ENCODE assay signal across 9 mouse cellular contexts in genomic region chr17:87795927-87796714, GRCm38 (mm10). TPM values are rescaled to one million over a fixed set of nuclear protein-coding genes. Genes with fewer than 3 reads are reported as not detected.
DNase-seq lines count a peak whose midpoint lies in the region; ATAC-seq lines count a peak whose summit lies in the region.
"Had no signal": no experiment of that assay in that cellular context is flagged by ENCODE, and none has a peak within 500 bp of the region (broad histone marks: within the 10 kb centered on the region; RNA-seq: fewer than 3 reads in every experiment).

No protein-coding gene starts in this region.

- no peak overlapping the region for H3K27ac ChIP-seq in heart, embryonic 15.5 days
- H3K27ac ChIP-seq in hindbrain, embryonic 13.5 days: no peak overlapping the region
- H3K27ac ChIP-seq in midbrain, embryonic 16.5 days (ENCODE audit: low read length): no peak overlapping the region

- intact Hi-C loops in heart, postnatal 14 days (cut with DNase I): no loop called here

- peak overlapping the region; percentile 43 for H3K4me3 ChIP-seq in heart, embryonic 15.5 days
- H3K4me3 ChIP-seq in hindbrain, embryonic 13.5 days: peak overlapping the region; percentile 54
- H3K4me3 ChIP-seq in midbrain, embryonic 16.5 days (ENCODE audit: low read depth, low read length): peak overlapping the region; percentile 59; the same call in 1 of the 2 replicates

- peak overlapping the region; percentile 80; the same call in 1 of the 2 replicates for H3K4me2 ChIP-seq in heart, embryonic 15.5 days
- peak overlapping the region; percentile 98 for H3K4me2 ChIP-seq in hindbrain, embryonic 13.5 days
- peak overlapping the region; percentile 95 for H3K4me2 ChIP-seq in midbrain, embryonic 16.5 days (ENCODE audit: low read length)

- peaks cover 79% of the 10 kb centered on the region for H3K27me3 ChIP-seq in heart, embryonic 15.5 days
- peaks cover 74% of the 10 kb centered on the region for H3K27me3 ChIP-seq in hindbrain, embryonic 13.5 days
- H3K27me3 ChIP-seq in midbrain, embryonic 16.5 days (ENCODE audit: control insufficient read depth, insufficient read depth, low read depth, low read length): peaks cover 41% of the 10 kb centered on the region

- 23% methylated on average over 12 of the region's 12 CpGs for WGBS in heart, embryonic 15.5 days
- 32% methylated on average over 12 of the region's 12 CpGs for WGBS in hindbrain, embryonic 13.5 days
- 29% methylated on average over 12 of the region's 12 CpGs for WGBS in midbrain, embryonic 16.5 days

- no peak for DNase-seq in heart, postnatal 14 days
- DNase-seq in spleen, adult 12 weeks (ENCODE audit: low spot score): no peak
- no peak for DNase-seq in urinary bladder, adult 2 months (ENCODE audit: low spot score)
- no peak for DNase-seq in MN1 (ENCODE audit: low spot score)

- H3K9ac ChIP-seq in heart, embryonic 15.5 days: no peak overlapping the region
- peak overlapping the region; percentile 70; the same call in 1 of the 2 replicates for H3K9ac ChIP-seq in hindbrain, embryonic 13.5 days
- no peak overlapping the region for H3K9ac ChIP-seq in midbrain, embryonic 16.5 days (ENCODE audit: low read depth, low read length)

- no peak for ATAC-seq in heart, embryonic 15.5 days (replicated peaks; ENCODE audit: insufficient number of reproducible peaks, insufficient read depth, low FRiP score, low read depth)
- ATAC-seq in common myeloid progenitor, adult 5-6 weeks (replicated peaks; ENCODE audit: low read depth, poor library complexity, severe bottlenecking): peak; percentile 37
- ATAC-seq in hindbrain, embryonic 13.5 days (ENCODE audit: low FRiP score): no peak
- no peak for ATAC-seq in midbrain, embryonic 16.5 days

- no peaks in the 10 kb centered on the region for H3K36me3 ChIP-seq in heart, embryonic 15.5 days
- no peaks in the 10 kb centered on the region for H3K36me3 ChIP-seq in hindbrain, embryonic 13.5 days
- H3K36me3 ChIP-seq in midbrain, embryonic 16.5 days (ENCODE audit: control insufficient read depth, insufficient read depth, low read length): no peaks in the 10 kb centered on the region
- H3K36me3 ChIP-seq: G1E had no signal

- H3K4me1 ChIP-seq in heart, embryonic 15.5 days (replicated peaks): peaks cover 23% of the 10 kb centered on the region
- peaks cover 27% of the 10 kb centered on the region for H3K4me1 ChIP-seq in hindbrain, embryonic 13.5 days (replicated peaks)
- peaks cover 20% of the 10 kb centered on the region for H3K4me1 ChIP-seq in midbrain, embryonic 16.5 days (ENCODE audit: control insufficient read depth, insufficient read depth, low read length)

- no peaks in the 10 kb centered on the region for H3K9me3 ChIP-seq in heart, embryonic 15.5 days (replicated peaks)
- no peaks in the 10 kb centered on the region for H3K9me3 ChIP-seq in hindbrain, embryonic 13.5 days
- H3K9me3 ChIP-seq in midbrain, embryonic 16.5 days (replicated peaks; ENCODE audit: control insufficient read depth, low read length, poor library complexity, severe bottlenecking): no peaks in the 10 kb centered on the region

RNA-seq across cellular contexts. Expression of gene Kcnk12, which starts 1.7 kb away (rescaled TPM):
- 0.11 TPM in 1 of 2 replicates, not detected in the other for polyA plus RNA-seq in heart, embryonic 15.5 days (2015; fragmentation: Nextera tagmentation; extraction: Ambion mirVana)
- total RNA-seq in heart, postnatal 14 days (2021): not detected
- 2.0 and 2.3 TPM in 2 replicates for total RNA-seq in common myeloid progenitor, adult 5-6 weeks (2017)
- polyA plus RNA-seq in hindbrain, embryonic 13.5 days (2015; fragmentation: Nextera tagmentation; extraction: Ambion mirVana): 0.38 and 0.72 TPM in 2 replicates
- 0.63 and 0.65 TPM in 2 replicates for polyA plus RNA-seq in midbrain, embryonic 16.5 days (2015; fragmentation: Nextera tagmentation; extraction: Ambion mirVana)
- polyA plus RNA-seq in urinary bladder, adult 2 months (2012; rRNA removed): 0.03 TPM in 1 of 2 replicates, not detected in the other
- total RNA-seq: G1E had no signal
- polyA plus RNA-seq: G1E had no signal
